Mouse (Mus musculus) liver, embryonic 11.5 days (tissue): ENCODE data around the gene Olfr402. TPM values are rescaled to one million over a fixed set of nuclear protein-coding genes. Genes with fewer than 3 reads are reported as not detected.

Source experiments
- polyA plus RNA-seq: library from polyadenylated mRNA; unstranded; fragments of >200 nt; fragmentation: Nextera tagmentation; extraction: Ambion mirVana; gene quantifications from 2 replicates; pipeline ENCODE4 v1.2.1, GENCODE M21; 2014

Olfr402 gene
- polyA plus RNA-seq, 1 experiment from 2014 or later, result not detected

Other genes with a start within 250 kb of the Olfr402 start
- not detected in 2 replicates for gene Olfr395, start 244.2 kb upstream of the Olfr402 start, polyA plus RNA-seq
- not detected in 2 replicates for gene Olfr23, start 216.9 kb upstream of the Olfr402 start, polyA plus RNA-seq
- not detected in 2 replicates for gene Olfr397, start 192.7 kb upstream of the Olfr402 start, polyA plus RNA-seq
- not detected in 2 replicates for gene Olfr398, start 163.1 kb upstream of the Olfr402 start, polyA plus RNA-seq
- not detected in 2 replicates for gene Olfr139, start 97.0 kb upstream of the Olfr402 start, polyA plus RNA-seq
- gene Olfr399, start 96.9 kb upstream of the Olfr402 start, polyA plus RNA-seq, result not detected in 2 replicates
- gene Zfp616, start 83.6 kb upstream of the Olfr402 start, polyA plus RNA-seq, result not detected in 2 replicates
- not detected in 2 replicates for gene Olfr401, start 39.8 kb upstream of the Olfr402 start, polyA plus RNA-seq
- not detected in 2 replicates for gene Olfr403, start 32.7 kb downstream of the Olfr402 start, polyA plus RNA-seq
- gene Olfr43, start 57.9 kb downstream of the Olfr402 start, polyA plus RNA-seq, result not detected in 2 replicates
- not detected in 2 replicates for gene Olfr406, start 106.3 kb downstream of the Olfr402 start, polyA plus RNA-seq
- not detected in 2 replicates for gene Olfr59, start 130.2 kb downstream of the Olfr402 start, polyA plus RNA-seq
- not detected in 2 replicates for gene Olfr410, start 184.5 kb downstream of the Olfr402 start, polyA plus RNA-seq
- not detected in 2 replicates for gene Olfr411, start 199.1 kb downstream of the Olfr402 start, polyA plus RNA-seq
- gene Olfr412, start 208.5 kb downstream of the Olfr402 start, polyA plus RNA-seq, result not detected in 2 replicates